Mouse (Mus musculus) embryonic facial prominence, embryonic 15.5 days (tissue): ENCODE results near the gene 9430097D07Rik. TPM values are rescaled to one million over a fixed set of nuclear protein-coding genes. Genes with fewer than 3 reads are reported as not detected.

Source experiments
- ATAC-seq: fragments of 200-750 bp; cut with Nextera tagmentation; 2 replicates; pipeline ENCODE4 v1.8.0; 2017; ENCODE audit warnings: low read depth, moderate TSS enrichment; ENCODE audit not compliant: insufficient number of reproducible peaks, low FRiP score, low TSS enrichment
- H3K27ac ChIP-seq: fragments of 300-500 bp; sonication (generic); replicated peaks from 2 replicates; pipeline ENCODE4 v1.5.1; 2015; ENCODE audit warnings: mild to moderate bottlenecking, inconsistent platforms
- H3K27me3 ChIP-seq: fragments of 300-500 bp; sonication (generic); 2 replicates; pipeline ENCODE4 v1.6.1; 2015; ENCODE audit warnings: inconsistent platforms
- H3K36me3 ChIP-seq: fragments of 300-500 bp; sonication (generic); 2 replicates; pipeline ENCODE4 v1.6.1; 2015; ENCODE audit warnings: mild to moderate bottlenecking, inconsistent platforms
- H3K4me1 ChIP-seq: fragments of 300-500 bp; sonication (generic); 2 replicates; pipeline ENCODE4 v1.6.1; 2015; ENCODE audit warnings: inconsistent platforms
- H3K4me2 ChIP-seq: fragments of 300-500 bp; sonication (generic); replicated peaks from 2 replicates; pipeline ENCODE4 v1.6.1; 2015; ENCODE audit warnings: mild to moderate bottlenecking, inconsistent platforms
- H3K4me3 ChIP-seq: fragments of 300-500 bp; sonication (generic); replicated peaks from 2 replicates; pipeline ENCODE4 v1.5.1; 2015; ENCODE audit warnings: mild to moderate bottlenecking, inconsistent platforms
- H3K9ac ChIP-seq: fragments of 300-500 bp; sonication (generic); 2 replicates; pipeline ENCODE4 v1.6.1; 2015; ENCODE audit warnings: inconsistent platforms
- H3K9me3 ChIP-seq: fragments of 300-500 bp; sonication (generic); replicated peaks from 2 replicates; pipeline ENCODE4 v1.6.1; 2016; ENCODE audit warnings: inconsistent platforms
- WGBS: fragments of 180-500 bp; shearing (Covaris S2); methylation state at CpG from one replicate; pipeline ENCODE4 v1.1.7; 2015; 5-methylcytosine and 5-hydroxymethylcytosine counted together
- polyA plus RNA-seq: library from polyadenylated mRNA; unstranded; fragments of >200 nt; fragmentation: Nextera tagmentation; extraction: Ambion mirVana; gene quantifications from 2 replicates; pipeline ENCODE4 v1.2.1, GENCODE M21; 2015

9430097D07Rik gene
- polyA plus RNA-seq, 1 experiment from 2014 or later = 0.11 TPM

DNA sequence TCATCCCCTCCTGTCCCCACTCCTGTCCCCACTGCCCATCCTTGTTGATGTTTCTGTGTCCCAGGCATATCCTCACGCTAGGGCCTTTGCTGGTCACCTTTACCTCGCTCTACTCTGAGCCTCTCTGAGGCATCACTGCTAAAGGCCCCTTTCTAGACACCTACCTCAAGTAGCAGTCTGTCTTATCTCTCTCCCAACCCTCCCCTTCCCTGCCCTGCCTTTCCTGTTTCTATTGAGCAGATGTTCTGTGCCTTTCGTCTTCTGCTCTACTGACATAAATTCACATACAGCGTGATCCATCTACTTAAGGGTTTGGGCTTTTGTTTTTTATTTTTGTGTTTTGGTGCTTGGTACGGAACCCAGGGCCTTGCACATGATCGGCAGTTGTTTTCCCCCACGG, 19.5 kb downstream of the 9430097D07Rik start:
- H3K4me1 ChIP-seq = peaks cover 62% of the 10 kb centered on the region
- 60% methylated on average over 7 of the region's 7 CpGs for WGBS
- H3K9me3 ChIP-seq = no peaks in the 10 kb centered on the region
- H3K36me3 ChIP-seq = peaks cover 17% of the 10 kb centered on the region
- H3K27ac ChIP-seq = peak overlapping the region; percentile 71
- no peak overlapping the region for H3K4me3 ChIP-seq
- H3K9ac ChIP-seq = no peak overlapping the region
- H3K4me2 ChIP-seq = no peak overlapping the region
- 0 out of 2 replicates have a peak, but pooled peaks have one; percentile 17 for ATAC-seq
- no peaks in the 10 kb centered on the region for H3K27me3 ChIP-seq

DNA sequence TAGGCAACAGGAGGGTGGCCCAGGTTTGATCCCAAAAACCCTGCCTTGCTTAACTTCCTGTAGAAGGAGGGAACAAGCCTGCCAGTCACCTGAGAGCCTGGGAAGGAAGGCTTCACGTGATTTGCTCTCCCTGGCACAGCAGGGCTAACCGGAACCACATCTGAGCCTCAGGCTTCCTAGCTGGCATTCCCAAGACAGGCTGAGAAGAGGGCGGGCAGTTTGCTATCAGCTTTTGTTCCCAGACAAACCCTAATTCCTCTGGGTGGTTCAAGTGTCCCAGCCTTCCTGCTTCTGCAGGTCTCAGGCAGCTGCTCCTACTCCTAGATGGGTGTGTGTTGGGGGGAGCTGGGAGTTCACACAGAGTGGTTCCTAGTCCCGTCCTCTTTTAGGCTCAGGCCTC, 20.0 kb downstream of the 9430097D07Rik start:
- Histone ChIP-seq H3K27me3 (no peaks in the 10 kb centered on the region), H3K36me3 (peaks cover 16% of the 10 kb centered on the region), H3K9me3 (no peaks in the 10 kb centered on the region), H3K27ac (peak overlapping the region; percentile 71), H3K9ac (no peak overlapping the region), H3K4me3 (no peak overlapping the region), H3K4me2 (no peak overlapping the region), H3K4me1 (peaks cover 68% of the 10 kb centered on the region)
- peak; percentile 44 for ATAC-seq
- 18% methylated on average over 4 of the region's 4 CpGs for WGBS

DNA sequence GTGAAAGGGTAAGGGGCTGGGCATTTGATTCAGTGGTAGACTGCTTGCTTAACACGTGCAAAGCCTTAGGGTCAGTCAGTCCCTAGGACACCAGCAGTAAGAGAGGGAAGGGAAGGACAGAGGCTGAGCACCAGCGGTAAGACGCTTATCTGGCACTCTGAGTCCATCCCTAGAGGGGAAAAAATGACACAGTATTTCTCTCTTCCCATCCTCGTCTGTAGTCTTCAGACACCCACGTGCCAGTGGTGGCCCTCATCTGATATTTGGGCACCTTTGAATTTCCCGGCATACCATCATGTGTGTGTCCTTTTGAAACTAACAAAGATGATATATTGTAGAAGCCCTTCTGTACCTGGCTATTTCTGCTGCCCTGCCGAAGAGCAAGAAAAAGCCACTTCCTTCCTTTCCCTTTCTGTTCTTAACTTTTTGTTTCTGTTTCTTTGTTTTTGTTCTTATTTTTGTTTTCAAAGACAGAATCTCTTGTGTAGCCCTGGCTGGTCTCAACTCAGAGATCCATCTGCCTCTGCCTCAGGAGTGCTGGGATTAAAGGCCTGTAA, 21.8 kb downstream of the 9430097D07Rik start:
- H3K27ac ChIP-seq = no peak overlapping the region
- peaks cover 79% of the 10 kb centered on the region for H3K4me1 ChIP-seq
- H3K36me3 ChIP-seq = no peaks in the 10 kb centered on the region; the same call in 1 of the 2 replicates
- H3K27me3 ChIP-seq = no peaks in the 10 kb centered on the region
- no peaks in the 10 kb centered on the region for H3K9me3 ChIP-seq
- H3K9ac ChIP-seq = no peak overlapping the region
- H3K4me2 ChIP-seq = no peak overlapping the region
- no peak overlapping the region for H3K4me3 ChIP-seq
- 80% methylated on average over 7 of the region's 7 CpGs for WGBS
- ATAC-seq = no peak

GRCm38 (mm10) chr2:32551236-32551635, 24.2 kb downstream of the 9430097D07Rik start:
- Histone ChIP-seq H3K9me3 (no peaks in the 10 kb centered on the region), H3K4me1 (peaks cover 77% of the 10 kb centered on the region), H3K4me2 (no peak overlapping the region), H3K9ac (no peak overlapping the region), H3K27me3 (no peaks in the 10 kb centered on the region), H3K27ac (peak overlapping the region; percentile 97), H3K36me3 (no peaks in the 10 kb centered on the region), H3K4me3 (no peak overlapping the region)
- WGBS = 68% methylated on average over 5 of the region's 5 CpGs
- no peak for ATAC-seq

GRCm38 (mm10) chr2:32549764-32550163, 25.7 kb downstream of the 9430097D07Rik start:
- peak overlapping the region; percentile 97 for H3K27ac ChIP-seq
- H3K4me3 ChIP-seq = no peak overlapping the region
- peak; percentile 90 for ATAC-seq
- H3K27me3 ChIP-seq = no peaks in the 10 kb centered on the region
- H3K4me1 ChIP-seq = peaks cover 70% of the 10 kb centered on the region
- H3K36me3 ChIP-seq = peaks cover 2% of the 10 kb centered on the region; the same call in 1 of the 2 replicates
- H3K9me3 ChIP-seq = no peaks in the 10 kb centered on the region
- WGBS = 21% methylated on average over 6 of the region's 6 CpGs
- no peak overlapping the region for H3K9ac ChIP-seq
- H3K4me2 ChIP-seq = peak overlapping the region; percentile 19; the same call in 1 of the 2 replicates

DNA sequence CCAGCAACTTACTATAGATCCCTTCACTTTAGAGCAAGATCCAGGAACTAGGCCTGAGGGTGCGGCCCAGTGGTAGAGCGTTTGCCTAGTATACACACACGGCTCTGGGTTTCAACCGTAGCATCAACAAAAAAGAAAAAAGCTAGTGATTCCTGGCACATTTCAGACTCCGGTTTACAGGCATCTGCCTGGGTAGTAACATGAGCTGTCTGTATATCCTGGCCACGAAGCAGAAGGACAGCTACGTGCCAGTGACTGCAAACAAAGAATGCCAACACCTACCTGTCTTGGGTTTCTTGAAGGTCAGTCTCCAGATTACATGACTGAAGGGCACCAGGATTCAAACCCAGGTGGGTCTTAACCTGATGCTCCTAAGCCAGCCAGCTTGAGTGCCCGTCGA, 26.3 kb downstream of the 9430097D07Rik start:
- Histone ChIP-seq H3K4me3 (no peak overlapping the region), H3K27ac (peak overlapping the region; percentile 97), H3K4me1 (peaks cover 67% of the 10 kb centered on the region), H3K36me3 (peaks cover 6% of the 10 kb centered on the region; the same call in 1 of the 2 replicates), H3K27me3 (no peaks in the 10 kb centered on the region), H3K4me2 (no peak overlapping the region), H3K9ac (no peak overlapping the region), H3K9me3 (no peaks in the 10 kb centered on the region)
- ATAC-seq = no peak
- 33% methylated on average over 9 of the region's 9 CpGs for WGBS

GRCm38 (mm10) chr2:32547964-32548739, 27.3 kb downstream of the 9430097D07Rik start:
- Histone ChIP-seq H3K36me3 (peaks cover 6% of the 10 kb centered on the region; the same call in 1 of the 2 replicates), H3K4me2 (no peak overlapping the region), H3K4me3 (no peak overlapping the region), H3K27me3 (no peaks in the 10 kb centered on the region), H3K9me3 (no peaks in the 10 kb centered on the region), H3K9ac (no peak overlapping the region), H3K4me1 (peaks cover 65% of the 10 kb centered on the region), H3K27ac (peak overlapping the region; percentile 97)
- no peak for ATAC-seq
- WGBS = 85% methylated on average over 7 of the region's 7 CpGs

- Histone ChIP-seq H3K9ac (no peak overlapping the region), H3K9me3 (no peaks in the 10 kb centered on the region), H3K27me3 (no peaks in the 10 kb centered on the region), H3K4me3 (no peak overlapping the region), H3K4me1 (peaks cover 73% of the 10 kb centered on the region), H3K4me2 (no peak overlapping the region), H3K36me3 (peaks cover 6% of the 10 kb centered on the region; the same call in 1 of the 2 replicates), H3K27ac (no peak overlapping the region)
- 85% methylated on average over 5 of the region's 5 CpGs for WGBS
- no peak for ATAC-seq
Measured at GRCm38 (mm10) chr2:32547380-32547779, 28.1 kb downstream of the 9430097D07Rik start.

- H3K27ac ChIP-seq = no peak overlapping the region; the same call in 1 of the 2 replicates
- peaks cover 72% of the 10 kb centered on the region for H3K4me1 ChIP-seq
- H3K36me3 ChIP-seq = peaks cover 6% of the 10 kb centered on the region; the same call in 1 of the 2 replicates
- H3K9me3 ChIP-seq = no peaks in the 10 kb centered on the region
- H3K4me2 ChIP-seq = no peak overlapping the region
- ATAC-seq = no peak
- no peak overlapping the region for H3K9ac ChIP-seq
- no peaks in the 10 kb centered on the region for H3K27me3 ChIP-seq
- WGBS = 69% methylated on average over 1 of the region's 1 CpGs
- H3K4me3 ChIP-seq = no peak overlapping the region
Measured at GRCm38 (mm10) chr2:32546951-32547350, 28.5 kb downstream of the 9430097D07Rik start.

DNA sequence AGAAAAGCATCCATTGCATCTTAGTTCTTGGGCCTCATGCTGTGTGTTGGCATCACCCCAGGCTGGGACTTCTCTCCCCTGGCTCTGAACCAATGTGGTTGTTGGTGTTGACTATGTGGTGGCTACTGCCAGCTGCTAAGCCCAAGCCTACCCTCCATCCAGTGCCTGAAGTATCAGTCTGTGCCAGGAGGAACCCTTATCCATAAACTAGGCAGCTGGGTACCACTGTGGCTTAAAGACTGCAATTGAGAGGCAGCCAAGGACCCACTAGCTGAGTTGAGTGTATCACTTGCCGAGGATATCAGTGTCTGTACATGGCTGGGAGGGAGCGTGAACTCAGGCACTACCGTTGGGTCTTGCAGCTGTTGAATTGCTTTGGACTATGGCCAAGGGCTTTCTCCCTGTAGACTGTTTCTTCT, 32.4 kb downstream of the 9430097D07Rik start:
- H3K27ac ChIP-seq = no peak overlapping the region
- no peak overlapping the region for H3K4me3 ChIP-seq
- no peak for ATAC-seq
- WGBS = 72% methylated on average over 3 of the region's 3 CpGs
- H3K4me1 ChIP-seq = peaks cover 70% of the 10 kb centered on the region
- H3K9me3 ChIP-seq = no peaks in the 10 kb centered on the region
- H3K36me3 ChIP-seq = peaks cover 6% of the 10 kb centered on the region; the same call in 1 of the 2 replicates
- no peak overlapping the region for H3K4me2 ChIP-seq
- H3K27me3 ChIP-seq = no peaks in the 10 kb centered on the region
- no peak overlapping the region for H3K9ac ChIP-seq

GRCm38 (mm10) chr2:32541986-32542573, 33.4 kb downstream of the 9430097D07Rik start:
- ATAC-seq = no peak
- WGBS = 67% methylated on average over 4 of the region's 4 CpGs
- no peak overlapping the region for H3K9ac ChIP-seq
- H3K9me3 ChIP-seq = no peaks in the 10 kb centered on the region
- H3K4me2 ChIP-seq = no peak overlapping the region
- H3K4me3 ChIP-seq = no peak overlapping the region
- H3K27me3 ChIP-seq = no peaks in the 10 kb centered on the region
- H3K27ac ChIP-seq = peak overlapping the region; percentile 35; the same call in 1 of the 2 replicates
- H3K4me1 ChIP-seq = peaks cover 70% of the 10 kb centered on the region
- peaks cover 6% of the 10 kb centered on the region; the same call in 1 of the 2 replicates for H3K36me3 ChIP-seq
